Mouse (Mus musculus) liver, adult 2 months (tissue): ENCODE data around the gene Clip2.
"Not testable (repeated sequence)": the region's sequence is repeated elsewhere in the genome, so short reads cannot be mapped to it uniquely, and the experiment has no call there.

Source experiments
- CTCF ChIP-seq: fragments of 200-500 bp; IDR thresholded peaks from 2 replicates; pipeline ENCODE4 v1.5.1; 2011; ENCODE audit warnings: low read depth, low read length, control low read depth
- POLR2A ChIP-seq: fragments of 200-500 bp; IDR thresholded peaks from 2 replicates; pipeline ENCODE4 v1.6.1; 2011; ENCODE audit warnings: low read length, control low read depth; ENCODE audit not compliant: insufficient read depth; ENCODE audit errors: extremely low read depth

DNA sequence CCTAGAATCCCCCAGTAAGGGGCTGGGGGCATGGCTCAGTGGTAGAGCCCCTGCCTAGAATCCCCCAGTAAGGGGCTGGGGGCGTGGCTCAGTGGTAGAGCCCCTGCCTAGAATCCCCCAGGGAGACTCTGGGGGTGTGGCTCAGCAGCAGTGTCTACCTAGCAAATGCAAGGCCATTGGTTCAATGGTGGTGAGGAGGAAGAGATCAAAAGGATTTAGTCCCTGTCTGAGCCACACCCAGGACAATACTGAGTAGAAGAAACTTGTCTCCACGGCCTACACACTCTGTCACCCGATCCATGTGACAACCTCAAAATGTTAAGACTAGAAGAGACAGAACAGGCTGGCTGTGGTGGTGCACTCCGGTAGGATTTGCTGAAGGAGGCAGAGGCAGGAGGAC is 105.5 kb downstream of the Clip2 start:
- not testable (repeated sequence) for TF ChIP-seq POLR2A, CTCF
